Mouse (Mus musculus): Measurements from ENCODE around the gene Tmc3.
A peak's percentile ranks its signal among the peaks of the same experiment; 100 is the strongest.

Gene Tmc3

DNA sequence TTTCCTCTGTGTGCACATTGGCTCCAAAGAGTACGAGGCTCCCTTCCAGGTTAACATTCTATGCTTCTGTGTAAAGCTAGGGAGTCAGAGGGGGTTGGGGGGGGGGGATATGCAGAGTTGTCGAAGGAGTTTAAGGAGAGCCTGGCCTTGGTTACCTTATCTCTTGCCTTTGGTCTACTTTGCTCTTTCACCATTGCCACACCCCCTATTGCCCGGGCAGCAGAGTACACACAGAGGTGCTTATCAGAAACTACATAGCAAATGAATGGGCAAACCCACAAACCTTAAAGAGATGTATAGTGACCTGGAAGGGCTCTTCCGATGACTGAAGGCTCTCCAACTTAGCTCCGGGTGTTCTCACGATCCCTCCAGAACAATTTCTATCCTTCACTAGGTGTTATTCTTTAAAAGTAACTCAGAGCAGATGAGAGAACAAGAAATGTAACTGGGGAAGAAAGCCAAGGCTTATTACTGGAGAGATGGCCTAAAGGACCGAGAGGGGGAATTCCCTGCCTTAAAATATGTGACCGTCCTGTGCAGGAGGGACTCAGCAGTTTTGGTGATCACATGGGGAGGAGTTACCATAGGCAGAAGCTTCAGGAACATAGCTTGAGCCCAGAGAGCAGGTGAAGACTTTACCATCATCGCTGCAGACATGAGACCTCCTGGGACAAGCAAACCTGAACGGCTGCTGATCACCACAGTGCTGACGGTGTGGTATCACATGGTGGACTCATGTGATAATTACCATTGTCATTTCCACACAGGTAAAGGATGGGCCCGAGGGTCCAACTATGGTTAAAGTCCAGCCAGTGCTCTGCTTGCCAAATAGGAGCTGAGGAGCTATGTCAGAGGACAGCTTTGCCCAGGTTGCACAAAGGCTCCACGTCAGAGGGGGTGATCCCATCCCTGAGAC, 14.5 kb downstream of the Tmc3 start:
- DNase-seq (ENCODE audit: low spot score in 2 of 2): no peak

DNA sequence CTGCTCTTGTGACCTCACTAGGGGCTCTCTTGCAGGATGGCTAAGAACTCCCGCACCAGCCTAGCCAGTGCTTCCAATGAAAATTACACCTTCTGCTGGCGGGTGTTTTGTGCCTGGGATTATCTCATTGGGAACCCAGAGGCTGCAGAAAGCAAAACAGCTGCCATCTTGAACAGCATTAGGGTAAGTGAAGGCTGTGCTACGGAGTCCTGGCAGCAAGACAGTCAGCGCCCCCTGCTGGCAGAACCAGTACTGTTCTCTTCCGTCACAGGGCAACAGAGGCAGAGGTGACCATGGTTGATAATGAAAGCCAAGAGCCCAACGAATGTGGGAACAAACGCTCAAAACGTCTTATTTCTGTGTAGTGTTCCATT, 15.2 kb downstream of the Tmc3 start:
- peak; percentile 51 to 83 for DNase-seq (ENCODE audit: low spot score in 2 of 2)

DNA sequence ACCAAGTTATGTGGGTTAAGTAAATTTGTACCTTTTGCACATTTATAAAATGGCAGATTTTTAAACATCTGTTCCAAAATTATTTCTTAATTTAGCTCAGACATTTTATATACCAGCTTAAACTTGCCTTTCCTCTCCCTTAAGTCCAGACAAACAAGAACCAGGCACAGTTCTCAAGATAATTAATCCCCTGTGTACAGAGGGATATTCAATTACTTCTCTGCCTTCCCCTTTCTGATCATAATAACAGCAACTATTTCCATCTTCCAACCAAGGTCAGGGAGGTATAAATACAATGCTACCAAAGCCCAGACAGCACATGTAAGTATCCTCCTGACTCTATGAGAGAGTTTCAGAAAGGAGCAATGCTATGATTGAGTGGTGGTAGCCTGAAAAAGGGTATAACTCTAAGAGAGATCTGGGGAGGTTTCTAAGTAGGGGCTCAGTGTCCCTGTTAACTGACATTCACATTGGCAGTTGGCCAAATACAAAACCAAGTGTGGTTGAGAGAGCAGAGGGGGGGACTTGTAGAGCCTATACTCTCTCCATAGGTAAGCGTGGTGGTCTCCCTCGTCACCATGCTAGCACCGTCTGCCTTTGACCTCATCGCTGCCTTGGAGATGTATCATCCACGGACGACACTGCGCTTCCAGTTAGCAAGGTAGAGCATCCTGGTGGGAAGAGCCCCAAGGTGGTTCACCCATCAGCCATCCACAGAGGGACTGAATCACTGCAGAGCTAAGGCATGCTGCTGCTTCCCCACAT, 19.6 kb downstream of the Tmc3 start:
- no peak for DNase-seq (ENCODE audit: low spot score in 2 of 2)

DNA sequence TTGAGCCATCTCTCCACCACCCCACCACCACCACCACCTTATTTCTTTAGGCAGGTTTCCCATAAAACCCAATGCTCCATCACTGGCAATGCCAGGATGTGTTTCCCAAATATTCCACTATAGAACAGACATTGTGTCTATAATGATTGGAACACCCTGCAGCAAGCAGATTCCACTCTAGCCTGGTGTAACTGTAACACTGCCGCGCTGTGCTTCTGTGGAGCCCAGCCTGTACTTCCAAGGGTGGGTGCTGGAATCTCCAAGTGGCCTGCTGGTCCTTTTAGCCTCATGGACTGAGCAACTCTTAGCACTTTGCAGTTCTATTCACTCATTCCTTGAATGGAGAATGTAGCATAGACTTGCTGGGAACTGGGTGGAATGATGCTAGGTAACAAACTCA, 22.1 kb downstream of the Tmc3 start:
- no peak for DNase-seq (ENCODE audit: low spot score in 2 of 2)

DNA sequence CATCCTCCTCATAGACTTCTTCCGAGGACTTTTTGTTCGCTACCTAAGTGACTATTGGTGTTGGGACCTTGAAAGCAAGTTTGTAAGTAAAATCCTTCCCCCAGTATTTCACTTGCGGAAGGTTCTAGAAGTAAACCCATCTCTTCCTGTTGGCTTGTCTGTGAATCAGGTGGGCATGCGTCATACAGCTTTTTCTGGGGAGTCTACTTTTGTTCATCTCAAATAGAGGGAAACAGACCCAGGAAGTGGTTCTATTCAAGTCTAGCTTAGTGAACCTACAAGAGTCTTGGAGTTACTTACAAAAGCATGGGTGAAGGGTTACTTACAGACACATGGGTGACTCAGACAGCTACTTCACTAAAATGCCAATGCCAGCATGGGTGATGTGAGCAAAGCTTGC, 25.2 kb downstream of the Tmc3 start:
- DNase-seq (ENCODE audit: low spot score in 2 of 2): no peak

DNA sequence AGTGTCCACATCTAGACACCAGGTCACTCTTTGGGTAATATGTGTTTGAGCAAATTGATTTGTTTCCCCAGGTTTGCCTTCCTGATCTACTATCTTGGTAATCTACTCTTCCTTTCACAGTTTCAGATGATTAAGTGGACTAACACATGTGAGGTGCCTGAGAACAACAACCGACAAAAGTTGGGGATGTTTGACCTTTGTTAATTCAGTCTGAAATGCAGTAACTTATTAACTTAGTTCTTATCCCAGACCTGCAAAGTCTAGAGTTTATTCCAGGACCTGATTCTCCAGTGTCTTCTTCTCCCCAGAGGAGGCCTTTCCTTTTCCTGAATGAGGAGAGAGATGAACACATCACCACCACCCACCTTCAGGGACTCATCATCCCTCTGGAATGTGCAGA, 27.2 kb downstream of the Tmc3 start:
- DNase-seq (ENCODE audit: low spot score in 2 of 2): no peak

DNA sequence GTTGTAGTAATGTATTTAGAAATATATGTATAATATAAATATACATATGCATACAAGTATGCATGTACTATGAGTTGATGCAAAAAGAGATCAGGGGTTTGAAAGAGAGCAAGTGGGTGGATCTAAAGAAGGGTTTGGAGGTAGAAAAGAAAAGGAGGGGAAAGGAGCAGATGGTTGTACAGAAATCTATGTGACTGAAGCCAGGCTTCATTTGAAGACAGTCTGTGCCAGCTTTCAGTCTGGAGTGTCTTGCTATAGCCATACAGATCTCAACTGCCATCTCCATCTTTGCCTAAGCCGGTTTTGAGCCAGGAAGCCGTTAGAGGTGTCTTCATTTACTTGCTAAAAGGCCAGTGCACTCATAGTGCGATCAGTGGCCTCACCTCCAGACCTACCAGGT, 30.5 kb downstream of the Tmc3 start:
- no peak for DNase-seq (ENCODE audit: low spot score in 2 of 2)

DNA sequence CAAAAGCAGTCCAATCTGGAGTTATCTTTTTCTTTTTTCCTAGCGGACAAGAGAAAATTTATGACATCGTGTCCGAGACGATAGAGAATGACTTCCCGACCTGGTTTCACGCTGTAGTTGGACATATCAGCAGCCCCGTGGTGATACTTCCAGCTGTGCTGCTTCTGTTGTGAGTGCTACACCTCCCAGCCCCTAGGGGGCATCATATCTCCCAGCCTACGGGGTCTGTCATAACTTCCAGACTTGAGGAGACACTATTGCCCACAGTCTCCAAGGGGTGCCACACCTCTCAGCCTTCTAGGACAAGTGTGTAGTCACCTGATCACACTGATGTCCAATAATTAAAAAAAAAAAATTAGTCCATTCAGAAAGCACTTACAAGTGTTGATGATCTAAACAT, 31.1 kb downstream of the Tmc3 start:
- DNase-seq (ENCODE audit: low spot score in 2 of 2): no peak

DNA sequence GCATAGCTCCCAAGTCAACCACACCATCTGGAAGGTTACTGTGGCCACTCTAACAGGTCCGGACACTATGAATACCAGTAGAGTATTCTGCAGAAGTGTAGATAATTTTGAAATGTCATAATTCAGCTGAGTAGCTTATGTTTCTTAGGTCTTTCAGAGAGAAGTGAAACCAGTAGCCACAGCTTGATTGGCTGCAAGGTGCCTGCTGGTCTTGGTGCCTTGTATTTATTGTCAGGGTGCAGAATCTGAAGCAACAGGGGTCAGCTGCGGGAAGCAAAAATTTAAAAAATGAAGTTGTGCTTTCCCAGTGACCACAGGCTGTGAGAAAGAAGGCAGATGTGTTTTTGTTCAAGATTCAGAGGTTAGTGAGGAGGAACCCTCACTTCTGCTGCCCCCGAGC, 31.5 kb downstream of the Tmc3 start:
- DNase-seq (ENCODE audit: low spot score in 2 of 2): no peak

DNA sequence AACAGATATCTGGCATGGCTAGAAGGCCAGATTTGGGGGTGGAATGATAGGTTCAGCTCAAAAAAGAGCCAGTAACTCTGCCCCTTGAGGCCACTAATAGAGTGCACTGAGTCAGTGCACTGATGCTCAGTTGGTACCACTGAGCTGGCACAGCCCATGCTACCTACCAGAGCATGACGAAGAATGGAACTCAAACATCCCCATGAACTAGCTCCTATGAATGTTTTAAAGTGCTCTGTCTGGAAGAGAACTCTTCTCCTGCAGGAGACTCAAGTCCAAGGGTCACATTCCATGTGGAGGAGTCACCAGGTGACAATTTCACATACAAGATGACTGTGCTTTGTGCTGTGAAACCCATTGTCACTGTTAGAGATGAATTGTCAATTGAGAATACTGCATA, 34.0 kb downstream of the Tmc3 start:
- no peak for DNase-seq (ENCODE audit: low spot score in 2 of 2)

DNA sequence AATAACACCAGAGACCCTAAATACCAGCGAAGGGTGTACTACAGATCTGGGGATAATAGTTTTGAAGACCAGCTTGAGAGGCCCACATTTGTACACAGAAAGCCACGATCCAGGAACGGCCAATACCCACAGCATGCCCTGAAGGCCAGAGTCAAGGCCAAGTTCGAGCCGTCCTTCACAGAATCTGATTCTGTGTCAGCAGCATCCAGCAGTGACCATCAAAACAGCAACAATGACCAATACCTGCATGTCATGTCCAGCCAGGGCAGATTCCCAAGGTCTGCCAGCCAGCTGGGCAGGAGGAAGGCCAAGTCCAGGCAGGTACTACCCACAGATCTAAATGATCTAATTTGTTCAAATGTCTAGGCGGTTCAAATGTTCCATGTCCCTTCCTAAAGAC, 37.9 kb downstream of the Tmc3 start:
- no peak for DNase-seq (ENCODE audit: low spot score in 2 of 2)

DNA sequence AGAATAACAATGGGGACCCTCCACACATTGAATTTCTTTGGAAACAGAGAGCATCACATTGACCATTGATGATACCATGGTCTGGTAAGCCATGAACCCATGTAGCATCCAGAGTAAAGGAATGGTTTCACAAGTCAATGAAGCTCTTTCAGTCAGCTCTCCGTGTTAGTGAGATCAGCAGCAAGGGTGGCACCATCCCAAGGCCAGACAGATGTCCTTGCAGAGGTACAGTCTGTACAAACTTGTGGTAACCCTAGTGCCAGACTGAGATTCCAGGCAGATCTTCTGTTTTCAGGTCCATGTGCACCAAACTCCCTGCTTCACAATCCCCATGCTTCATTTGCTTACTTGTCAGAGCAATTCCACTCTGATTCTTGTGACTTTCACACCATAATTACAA, 39.3 kb downstream of the Tmc3 start:
- no peak for DNase-seq (ENCODE audit: low spot score in 2 of 2)

DNA sequence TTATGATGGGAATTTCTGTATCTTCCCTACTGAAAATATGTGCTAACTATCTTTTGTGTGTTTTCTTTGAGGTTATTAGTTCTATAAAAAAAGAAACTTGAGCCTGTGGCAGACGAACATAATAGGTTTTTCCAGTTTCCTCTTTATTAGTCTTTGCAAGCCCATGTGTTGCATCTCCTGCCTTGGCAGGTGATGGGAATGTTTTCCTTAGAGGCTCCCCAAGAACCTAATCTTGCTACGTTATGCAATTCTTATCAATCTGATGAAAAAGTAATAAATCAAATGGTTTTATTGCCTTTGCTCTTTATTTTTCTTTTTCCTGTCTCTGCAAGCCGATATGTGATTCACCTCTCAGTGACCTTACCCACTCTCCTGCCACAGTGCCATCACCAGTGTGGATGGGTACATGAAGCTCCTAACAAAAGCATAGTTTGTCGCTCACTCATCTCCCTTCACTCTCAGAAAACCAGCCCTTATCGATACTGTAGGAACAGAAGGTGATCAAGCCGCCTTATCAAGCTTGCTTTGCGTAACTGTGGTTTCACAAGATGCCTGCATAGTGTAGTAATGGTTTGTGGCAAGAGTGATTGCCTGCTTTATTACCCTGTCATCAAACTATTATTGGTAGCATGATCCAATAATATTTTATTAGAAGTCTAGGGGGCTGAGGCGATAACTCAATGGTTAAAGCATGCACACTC, 42.0 kb downstream of the Tmc3 start:
- DNase-seq (ENCODE audit: low spot score in 2 of 2): no peak

DNA sequence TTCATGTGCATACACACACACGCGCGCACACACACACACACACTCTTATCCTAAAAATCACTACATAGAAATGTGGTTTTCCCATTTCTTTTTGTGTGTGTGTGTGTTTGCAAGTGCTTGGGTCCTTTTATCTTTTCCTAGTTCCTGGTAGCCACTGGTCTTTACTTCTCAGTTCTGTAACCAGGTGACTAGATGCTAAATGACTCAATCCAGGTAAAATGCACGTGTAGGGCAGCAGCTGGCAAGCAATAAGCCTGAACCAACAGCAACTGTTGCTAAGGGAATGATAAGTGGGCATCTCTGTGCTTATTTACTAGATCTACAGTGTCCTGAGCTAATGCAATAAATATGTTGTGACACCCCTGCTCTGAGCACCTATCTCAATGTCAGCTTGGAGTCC, 42.6 kb downstream of the Tmc3 start:
- DNase-seq (ENCODE audit: low spot score in 2 of 2): no peak

DNA sequence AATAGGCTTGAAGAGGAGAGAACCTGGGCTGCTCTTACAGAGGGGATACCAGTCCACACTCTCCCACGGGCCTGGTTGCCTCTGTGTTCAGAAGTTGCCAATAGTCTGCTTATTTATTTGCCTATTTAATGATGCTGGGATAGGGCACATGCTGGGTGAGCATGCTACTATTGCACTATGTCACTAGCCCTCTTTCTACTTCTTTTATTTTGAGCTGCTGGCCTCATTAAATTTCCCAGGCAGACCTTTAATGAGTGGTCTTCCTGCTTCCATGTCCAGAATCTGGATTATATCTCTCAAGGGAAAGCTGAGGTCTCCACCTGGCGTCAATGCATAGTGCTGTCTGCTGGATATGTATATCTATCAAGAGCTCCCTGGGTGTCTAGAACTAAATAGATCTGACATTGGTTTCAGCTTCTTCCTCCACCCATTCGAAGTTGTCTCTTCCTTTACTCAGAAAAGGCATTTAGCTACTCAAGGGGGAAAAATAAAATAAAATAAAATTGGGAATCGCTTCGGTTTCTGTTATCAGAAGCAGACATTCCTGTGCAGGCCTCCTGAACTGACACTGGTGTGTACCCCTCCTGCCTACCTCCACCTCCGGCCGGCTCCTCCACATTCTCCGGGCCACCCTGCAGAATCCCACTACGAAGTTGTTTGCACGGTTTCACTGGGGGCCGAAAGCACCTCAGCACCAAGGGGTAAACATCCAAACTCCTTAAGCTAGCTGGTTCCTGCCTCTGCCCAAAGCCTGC, 46.5 kb downstream of the Tmc3 start:
- DNase-seq (ENCODE audit: low spot score in 2 of 2): no peak

DNA sequence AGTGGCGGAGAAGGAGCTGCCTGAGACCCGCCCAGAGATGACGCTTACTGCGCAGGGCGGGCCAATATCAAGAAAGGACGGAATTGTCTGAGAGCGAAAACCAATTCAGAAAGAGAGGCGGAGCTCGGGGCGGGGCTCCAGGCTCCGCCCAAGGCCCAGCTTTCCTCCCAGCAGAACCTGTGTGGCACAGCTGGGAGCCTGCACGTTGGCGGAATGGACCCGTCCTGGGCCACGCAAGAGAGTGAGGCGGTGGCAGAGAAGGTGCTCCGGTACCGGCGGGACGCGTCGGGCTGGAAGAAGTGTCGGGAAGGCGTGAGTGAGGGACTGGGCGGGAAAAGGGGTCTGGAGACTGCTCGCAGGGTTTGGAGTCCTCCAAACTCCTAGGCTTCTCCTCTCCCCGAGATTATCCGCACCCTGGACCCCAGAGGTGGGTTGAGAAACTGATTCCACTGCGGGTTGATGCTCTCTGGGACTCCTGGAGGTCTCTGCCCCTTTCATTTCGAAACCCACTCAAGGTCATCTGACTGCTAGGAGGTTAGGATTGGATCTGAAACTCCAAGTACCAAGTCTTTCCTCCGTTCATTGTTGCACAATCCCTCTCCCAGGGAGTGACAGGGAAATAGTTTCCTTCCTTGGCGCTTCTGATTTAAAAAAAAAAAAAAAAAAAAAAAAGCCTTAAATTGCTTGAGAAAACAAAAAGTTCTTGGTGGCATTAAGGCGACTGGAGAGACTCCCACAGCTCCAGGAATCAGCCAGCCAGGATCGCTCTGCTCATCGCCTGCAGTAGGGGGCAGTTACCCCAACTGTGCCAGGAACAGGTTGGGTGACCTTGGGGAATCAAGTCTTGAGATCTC, 47.3 kb downstream of the Tmc3 start, which contains the start of gene Stard5:
Stard5 (plus strand) TSS at position 132 of the 854 bp plus-strand sequence.
- peak; percentile 68 to 91 for DNase-seq (ENCODE audit: low spot score in 2 of 2)

DNA sequence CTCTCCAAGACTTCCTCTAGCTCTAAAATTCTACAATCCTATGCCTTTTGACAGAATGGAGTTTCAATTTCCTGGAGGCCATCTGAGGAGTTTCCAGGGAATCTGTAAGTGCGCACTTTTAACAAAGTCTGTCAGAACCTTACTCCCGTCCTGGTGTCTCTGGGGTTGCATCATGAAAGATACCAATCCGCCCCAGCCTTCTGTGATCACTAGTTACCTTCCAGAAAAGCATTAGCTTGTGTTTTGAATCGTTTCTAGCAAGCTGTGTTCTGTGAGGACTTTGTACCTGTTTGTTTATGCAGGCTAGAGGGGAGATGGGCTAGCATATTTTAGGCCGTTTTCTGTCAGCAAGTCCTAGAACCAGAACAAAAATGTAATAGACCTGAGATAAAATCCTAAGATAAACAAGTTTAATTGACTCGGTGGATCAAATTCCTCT, 48.0 kb downstream of the Tmc3 start:
- no peak for DNase-seq (ENCODE audit: low spot score in 2 of 2)

DNA sequence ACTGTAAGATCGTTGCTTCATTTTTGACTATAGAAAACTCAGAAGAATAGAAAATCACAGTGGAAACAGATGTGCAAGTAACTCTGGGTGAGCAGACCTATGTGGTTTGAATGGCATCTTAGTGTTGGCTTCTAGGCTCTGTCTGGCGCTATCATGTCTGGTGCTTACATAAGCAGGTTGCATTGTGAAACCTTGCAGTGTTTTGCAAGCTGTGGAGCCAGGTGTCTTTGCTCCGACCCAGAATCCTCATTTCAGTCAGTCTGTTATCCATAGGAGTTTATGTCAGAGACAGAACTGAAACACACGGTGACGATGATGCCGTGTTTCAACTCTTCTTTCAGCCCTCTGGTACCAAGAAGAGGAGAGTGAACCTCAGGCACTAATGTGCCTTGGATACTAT, 49.1 kb downstream of the Tmc3 start:
- no peak for DNase-seq (ENCODE audit: low spot score in 2 of 2)

DNA sequence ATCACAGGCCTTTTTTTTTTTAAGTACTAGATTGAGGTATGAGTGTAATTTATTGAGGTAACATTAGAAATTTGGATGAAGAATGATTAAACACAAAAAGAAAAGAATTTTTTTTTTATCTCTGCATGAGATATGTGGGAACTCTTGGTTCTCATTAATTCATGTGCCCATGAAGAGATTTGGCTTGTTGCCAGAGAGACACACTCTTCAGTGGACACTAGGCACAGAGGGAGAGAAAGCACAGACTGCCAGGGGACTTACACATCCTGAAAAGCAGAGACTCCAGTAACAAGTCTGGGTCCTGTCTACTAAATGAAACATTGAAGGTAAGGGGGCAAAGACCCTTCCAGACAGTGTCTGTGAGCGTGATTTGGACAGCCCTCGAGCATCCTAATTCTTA, 51.0 kb downstream of the Tmc3 start:
- DNase-seq (ENCODE audit: low spot score in 2 of 2): no peak

DNA sequence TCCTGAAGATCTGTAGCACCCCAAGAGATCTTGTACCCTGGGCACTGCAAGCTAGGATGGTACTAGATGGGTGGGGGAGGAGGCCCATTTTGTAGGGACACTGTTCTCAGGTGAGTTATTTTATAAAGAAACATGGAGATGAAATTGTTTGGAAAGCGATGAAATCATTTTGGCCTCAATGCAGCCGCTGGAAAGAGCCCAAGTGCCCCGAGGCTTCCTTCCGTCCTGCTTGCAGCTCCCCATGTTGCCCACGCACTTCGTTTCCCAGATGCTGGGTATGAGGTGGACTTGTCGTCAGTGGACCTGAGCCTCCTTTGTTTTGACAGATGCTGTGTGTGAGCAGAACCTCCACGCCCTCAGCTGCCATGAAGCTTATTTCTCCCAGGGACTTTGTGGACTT, 51.7 kb downstream of the Tmc3 start:
- DNase-seq (ENCODE audit: low spot score in 2 of 2): no peak
